Mouse (Mus musculus) fat pad, adult 2 months (tissue): ENCODE data around the gene Kcnk7.

Experiments used
- DNase-seq: peaks from one replicate; pipeline ENCODE4 v3.0.0-alpha.2; 2011; ENCODE audit warnings: low read depth, low spot score; ENCODE audit errors: extremely low read depth

The Kcnk7 gene

DNA sequence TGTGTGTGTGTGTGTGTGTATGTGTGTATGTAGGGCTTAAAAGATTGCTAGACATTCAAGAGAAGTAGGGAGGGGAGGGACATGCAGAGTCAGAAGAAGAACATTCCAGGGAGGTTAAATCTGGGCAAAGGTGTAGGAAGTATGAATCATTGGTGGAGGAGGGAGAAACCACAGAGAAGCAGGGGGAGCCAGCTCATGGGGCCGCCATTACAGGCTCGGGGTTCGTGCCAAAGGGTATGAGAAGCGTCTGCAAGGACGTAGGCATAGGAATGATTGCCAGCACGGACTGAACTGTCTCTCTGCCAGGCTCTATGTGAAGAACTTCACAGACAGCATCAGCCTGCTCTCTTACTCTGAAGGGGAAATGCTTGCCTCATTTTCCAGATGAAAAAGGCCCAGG is 45.3 kb downstream of the Kcnk7 start:
- DNase-seq: no peak

DNA sequence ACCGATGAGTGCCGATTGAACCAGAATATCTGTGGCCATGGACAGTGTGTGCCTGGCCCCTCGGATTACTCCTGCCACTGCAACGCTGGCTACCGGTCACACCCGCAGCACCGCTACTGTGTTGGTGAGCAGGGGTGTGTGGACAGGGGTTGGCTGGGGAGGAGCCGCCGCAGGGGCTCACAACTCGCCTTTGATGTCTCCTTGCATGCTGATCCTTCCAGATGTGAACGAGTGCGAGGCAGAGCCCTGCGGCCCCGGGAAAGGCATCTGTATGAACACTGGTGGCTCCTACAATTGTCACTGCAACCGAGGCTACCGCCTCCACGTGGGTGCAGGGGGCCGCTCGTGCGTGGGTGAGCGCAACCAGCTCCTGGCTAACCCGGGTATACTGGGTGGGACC is 46.8 kb downstream of the Kcnk7 start:
- DNase-seq: no peak

DNA sequence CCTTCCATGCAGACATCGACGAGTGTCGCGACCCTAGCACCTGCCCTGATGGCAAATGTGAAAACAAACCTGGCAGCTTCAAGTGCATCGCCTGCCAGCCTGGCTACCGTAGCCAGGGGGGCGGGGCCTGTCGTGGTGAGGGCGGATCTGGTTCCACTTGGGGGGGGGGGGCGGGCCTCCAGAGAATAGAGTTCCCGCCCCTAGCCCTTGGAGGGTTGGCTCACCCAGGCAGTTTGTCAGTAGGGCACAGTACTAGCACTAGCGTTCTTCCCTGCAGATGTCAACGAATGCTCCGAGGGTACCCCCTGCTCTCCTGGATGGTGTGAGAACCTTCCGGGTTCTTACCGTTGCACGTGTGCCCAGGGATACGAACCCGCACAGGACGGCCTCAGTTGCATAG is 47.6 kb downstream of the Kcnk7 start:
- no peak for DNase-seq

DNA sequence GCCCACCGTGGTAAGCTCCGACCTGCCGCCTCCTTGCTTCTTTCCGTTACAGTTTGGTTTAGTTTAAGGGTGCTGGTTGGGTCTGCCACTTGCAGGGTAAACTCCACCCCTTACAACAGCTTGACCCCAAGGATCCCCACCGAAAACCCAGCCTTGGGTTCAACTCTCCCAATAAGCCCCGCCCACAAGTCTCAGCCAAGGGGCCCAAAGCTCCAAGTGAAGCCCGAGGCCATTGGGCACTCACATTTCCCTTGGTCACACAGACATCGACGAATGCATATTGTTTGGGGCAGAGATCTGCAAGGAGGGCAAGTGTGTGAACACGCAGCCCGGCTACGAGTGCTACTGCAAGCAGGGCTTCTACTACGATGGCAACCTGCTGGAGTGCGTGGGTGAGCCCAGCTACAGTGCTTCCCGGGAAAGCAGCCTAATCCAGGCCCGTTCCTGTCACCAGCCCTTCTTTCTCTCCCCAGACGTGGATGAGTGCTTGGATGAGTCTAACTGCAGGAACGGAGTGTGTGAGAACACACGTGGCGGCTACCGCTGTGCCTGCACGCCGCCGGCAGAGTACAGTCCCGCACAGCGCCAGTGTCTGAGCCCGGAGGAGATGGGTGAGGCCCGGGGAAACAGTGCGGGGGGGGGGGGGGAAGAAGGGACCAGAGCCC is 52.3 kb downstream of the Kcnk7 start:
- no peak for DNase-seq
